Mouse (Mus musculus) Patski (cell line): ENCODE data around the gene Man1a2. TPM values are rescaled to one million over a fixed set of nuclear protein-coding genes. Genes with fewer than 3 reads are reported as not detected.

Experiments used
- ATAC-seq: fragments of 100-300 bp; one replicate; pipeline ENCODE4 v1.8.0; 2021
- CTCF ChIA-PET: fragments of 350-600 bp; sonication (Branson Sonifier 250); formaldehyde crosslinking; loops from one replicate; lab custom pipeline; 2022; ENCODE audit warnings: inconsistent platforms; lab: Charles Lee
- POLR2A ChIA-PET: fragments of 350-600 bp; sonication (Branson Sonifier 250); formaldehyde crosslinking; loops from one replicate; lab custom pipeline; 2022; ENCODE audit warnings: antibody characterized with exemption, inconsistent platforms; lab: Charles Lee
- DNase-seq: peaks from one replicate; pipeline ENCODE4 v3.0.0-alpha.2; 2011; ENCODE audit warnings: low read depth, low spot score
- H3K27me3 ChIP-seq: fragments of 371-371 bp; one replicate; pipeline ENCODE4 v1.5.1; 2021
- CTCF ChIP-seq: fragments of 100-300 bp; IDR thresholded peaks from one replicate; pipeline ENCODE4 v1.5.1; 2021
- in situ Hi-C: fragments of 300-500 bp; cut with MboI; formaldehyde crosslinking; loops from 3 replicates; pipeline ENCODE4 v1.11.1; 2018; ENCODE audit warnings: low pct_unique_long_range_greater_than_20kb, mixed read lengths
- polyA plus RNA-seq: library from polyadenylated mRNA; unstranded; gene quantifications from one replicate; pipeline ENCODE4 v1.2.3, GENCODE M21; 2021

Man1a2 gene
- polyA plus RNA-seq, 1 experiment from 2014 or later = 83.6 TPM

- DNase-seq (no peak), ATAC-seq (no peak)
- no peak for TF ChIP-seq CTCF
- ChIA-PET POLR2A (interaction anchor here (0.6 kb wide), 1 partner anchor 21 kb away, joined by 3 read pairs; no protein-coding TSS in a partner anchor), CTCF (no interaction called here)
- in situ Hi-C loops = no loop called here
- no peaks in the 10 kb centered on the region for H3K27me3 ChIP-seq
These were observed 28.1 kb upstream of the Man1a2 start for GRCm38 (mm10) chr3:100713142-100714005.

GRCm38 (mm10) chr3:100712140-100712539, 26.8 kb upstream of the Man1a2 start:
- in situ Hi-C loops = no loop called here
- TF ChIP-seq CTCF = no peak
- POLR2A ChIA-PET = no interaction called here
- no peaks in the 10 kb centered on the region for H3K27me3 ChIP-seq
- DNase-seq = no peak
- CTCF ChIA-PET = no interaction called here
- no peak for ATAC-seq

GRCm38 (mm10) chr3:100711486-100711885, 26.2 kb upstream of the Man1a2 start:
- ATAC-seq (no peak), DNase-seq (no peak)
- no peaks in the 10 kb centered on the region for H3K27me3 ChIP-seq
- POLR2A ChIA-PET = no interaction called here
- CTCF ChIA-PET = no interaction called here
- TF ChIP-seq CTCF = no peak
- in situ Hi-C loops = no loop called here

GRCm38 (mm10) chr3:100707117-100707516, 21.8 kb upstream of the Man1a2 start:
- DNase-seq = no peak
- CTCF ChIA-PET = no interaction called here
- H3K27me3 ChIP-seq = no peaks in the 10 kb centered on the region
- POLR2A ChIA-PET = no interaction called here
- in situ Hi-C loops = no loop called here
- no peak for ATAC-seq
- no peak for TF ChIP-seq CTCF

GRCm38 (mm10) chr3:100705128-100705667, 19.9 kb upstream of the Man1a2 start:
- no peak for TF ChIP-seq CTCF
- in situ Hi-C loops = no loop called here
- ChIA-PET POLR2A (interaction anchor here (0.6 to 0.8 kb wide), 4 partner anchors 19 to 1122 kb away, joined by 4 to 11 read pairs (median 6); no protein-coding TSS in a partner anchor), CTCF (interaction anchor here (1.0 kb wide), 1 partner anchor 15 kb away, joined by 3 read pairs; no protein-coding TSS in a partner anchor)
- ATAC-seq = no peak
- H3K27me3 ChIP-seq = no peaks in the 10 kb centered on the region
- DNase-seq = no peak

- no peak for TF ChIP-seq CTCF
- CTCF ChIA-PET = interaction anchor here (0.7 to 1.6 kb wide), 3 partner anchors 9 to 15 kb away, joined by 3 to 4 read pairs (median 4); no protein-coding TSS in a partner anchor
- POLR2A ChIA-PET = no interaction called here
- H3K27me3 ChIP-seq = no peaks in the 10 kb centered on the region
- in situ Hi-C loops = no loop called here
- DNase-seq (no peak), ATAC-seq (peak; percentile 5)
These were observed 18.7 kb upstream of the Man1a2 start for GRCm38 (mm10) chr3:100703847-100704644.

- in situ Hi-C loops = no loop called here
- DNase-seq (peak; percentile 82), ATAC-seq (peak; percentile 34)
- POLR2A ChIA-PET = no interaction called here
- H3K27me3 ChIP-seq = no peaks in the 10 kb centered on the region
- TF ChIP-seq CTCF = no peak
- CTCF ChIA-PET = interaction anchor here (0.7 to 1.6 kb wide), 3 partner anchors 8 to 15 kb away, joined by 3 to 4 read pairs (median 4); no protein-coding TSS in a partner anchor
These were observed 17.9 kb upstream of the Man1a2 start for GRCm38 (mm10) chr3:100702875-100703846.

GRCm38 (mm10) chr3:100688747-100689146, 3.4 kb upstream of the Man1a2 start:
- no peaks in the 10 kb centered on the region for H3K27me3 ChIP-seq
- CTCF ChIA-PET = interaction anchor here (0.9 kb wide), 1 partner anchor 15 kb away, joined by 4 read pairs; no protein-coding TSS in a partner anchor
- POLR2A ChIA-PET = interaction anchor here (0.7 kb wide), 1 partner anchor 219 kb away, joined by 10 read pairs; no protein-coding TSS in a partner anchor
- no peak for DNase-seq
- ATAC-seq = no peak
- in situ Hi-C loops = no loop called here
- TF ChIP-seq CTCF = no peak

- ChIA-PET POLR2A (interaction anchor here (0.6 to 0.7 kb wide), 2 partner anchors 165 to 682 kb away, joined by 3 to 5 read pairs; no protein-coding TSS in a partner anchor), CTCF (interaction anchor here (1.0 kb wide), 1 partner anchor 21 kb away, joined by 3 read pairs; no protein-coding TSS in a partner anchor)
- no peak for ATAC-seq
- DNase-seq = no peak
- in situ Hi-C loops = no loop called here
- no peak for TF ChIP-seq CTCF
- no peaks in the 10 kb centered on the region for H3K27me3 ChIP-seq
These were observed 1.5 kb upstream of the Man1a2 start for GRCm38 (mm10) chr3:100686756-100687155.
